Mouse (Mus musculus): ENCODE data around the gene Tmprss13. TPM values are rescaled to one million over a fixed set of nuclear protein-coding genes. Genes with fewer than 3 reads are reported as not detected.
A peak's percentile ranks its signal among the peaks of the same experiment; 100 is the strongest.

Tmprss13 gene
- polyA plus RNA-seq, 1 experiment from 2014 or later = not detected

DNA sequence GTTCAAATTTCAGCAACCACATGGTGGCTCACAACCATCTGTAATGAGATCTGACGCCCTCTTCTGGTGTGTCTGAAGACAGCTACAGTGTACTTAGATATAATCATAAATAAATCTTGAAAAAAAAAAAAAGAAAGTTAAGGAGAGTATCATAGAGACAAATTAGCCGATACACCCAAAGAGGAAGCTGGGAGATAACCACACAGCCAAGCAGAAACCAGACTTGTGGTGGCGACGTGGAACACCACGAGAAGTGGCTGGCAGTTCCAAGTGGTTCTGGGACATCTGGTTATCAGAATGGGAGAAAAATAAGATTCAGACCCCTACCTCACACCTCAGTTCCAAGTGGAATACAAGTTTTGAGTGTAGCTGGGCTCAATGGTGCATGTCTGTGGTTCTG is 67.8 kb downstream of the Tmprss13 start:
- Histone ChIP-seq H3K27me3 (ENCODE audit: control insufficient read depth, insufficient read depth, low read depth, low read length) (no peaks in the 10 kb centered on the region), H3K4me2 (ENCODE audit: low read length) (no peak overlapping the region), H3K9ac (ENCODE audit: low read depth, low read length) (no peak overlapping the region), H3K4me1 (ENCODE audit: control insufficient read depth, insufficient read depth, low read length) (peaks cover 3% of the 10 kb centered on the region; the same call in 1 of the 2 replicates), H3K27ac (ENCODE audit: low read length) (no peak overlapping the region), H3K4me3 (ENCODE audit: low read depth, low read length) (no peak overlapping the region), H3K9me3 (replicated peaks; ENCODE audit: control insufficient read depth, low read length, poor library complexity, severe bottlenecking) (no peaks in the 10 kb centered on the region), H3K36me3 (ENCODE audit: control insufficient read depth, insufficient read depth, low read length) (no peaks in the 10 kb centered on the region)
- WGBS = 86% methylated on average over 5 of the region's 5 CpGs
- no peak for ATAC-seq

GRCm38 (mm10) chr9:45388385-45388994 is 69.6 kb downstream of the Tmprss13 start:
- Histone ChIP-seq H3K4me1 (ENCODE audit: control insufficient read depth, insufficient read depth, low read length) (no peaks in the 10 kb centered on the region), H3K36me3 (ENCODE audit: control insufficient read depth, insufficient read depth, low read length) (peaks cover 6% of the 10 kb centered on the region), H3K4me3 (ENCODE audit: low read depth, low read length) (no peak overlapping the region), H3K27me3 (ENCODE audit: control insufficient read depth, insufficient read depth, low read depth, low read length) (no peaks in the 10 kb centered on the region), H3K9me3 (replicated peaks; ENCODE audit: control insufficient read depth, low read length, poor library complexity, severe bottlenecking) (no peaks in the 10 kb centered on the region), H3K27ac (ENCODE audit: low read length) (no peak overlapping the region), H3K4me2 (ENCODE audit: low read length) (no peak overlapping the region), H3K9ac (ENCODE audit: low read depth, low read length) (no peak overlapping the region)
- 43% methylated on average over 12 of the region's 12 CpGs for WGBS
- peak; percentile 84 for ATAC-seq

DNA sequence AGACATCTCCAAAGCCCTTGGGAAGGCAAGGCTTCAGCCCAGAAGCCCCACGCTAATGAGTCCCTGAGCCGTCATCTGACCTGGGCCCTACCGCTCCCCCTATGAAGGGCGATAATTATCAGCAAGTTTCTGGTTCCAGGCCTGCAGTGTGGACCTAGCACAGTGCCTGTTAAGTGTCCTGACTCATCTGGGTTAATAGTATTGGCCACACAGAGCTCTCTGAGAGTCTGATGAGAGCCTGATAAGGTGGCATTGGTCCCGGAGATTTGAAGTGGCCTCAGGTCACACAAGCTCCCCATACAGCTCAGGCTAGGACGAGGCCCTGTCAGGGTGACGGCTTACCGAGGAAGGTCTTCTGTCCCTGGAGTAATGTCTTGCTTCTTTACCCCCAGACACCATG is 70.7 kb downstream of the Tmprss13 start:
- ATAC-seq = no peak
- Histone ChIP-seq H3K9me3 (replicated peaks; ENCODE audit: control insufficient read depth, low read length, poor library complexity, severe bottlenecking) (no peaks in the 10 kb centered on the region), H3K4me1 (ENCODE audit: control insufficient read depth, insufficient read depth, low read length) (no peaks in the 10 kb centered on the region), H3K27me3 (ENCODE audit: control insufficient read depth, insufficient read depth, low read depth, low read length) (no peaks in the 10 kb centered on the region), H3K36me3 (ENCODE audit: control insufficient read depth, insufficient read depth, low read length) (peaks cover 12% of the 10 kb centered on the region), H3K4me2 (ENCODE audit: low read length) (no peak overlapping the region), H3K4me3 (ENCODE audit: low read depth, low read length) (no peak overlapping the region), H3K27ac (ENCODE audit: low read length) (no peak overlapping the region), H3K9ac (ENCODE audit: low read depth, low read length) (no peak overlapping the region)
- 89% methylated on average over 8 of the region's 8 CpGs for WGBS

- H3K4me3 ChIP-seq (ENCODE audit: low read depth, low read length) = no peak overlapping the region
- H3K27me3 ChIP-seq (ENCODE audit: control insufficient read depth, insufficient read depth, low read depth, low read length) = no peaks in the 10 kb centered on the region
- ATAC-seq = no peak
- no peak overlapping the region for H3K4me2 ChIP-seq (ENCODE audit: low read length)
- no peak overlapping the region for H3K27ac ChIP-seq (ENCODE audit: low read length)
- peaks cover 14% of the 10 kb centered on the region for H3K36me3 ChIP-seq (ENCODE audit: control insufficient read depth, insufficient read depth, low read length)
- no peak overlapping the region for H3K9ac ChIP-seq (ENCODE audit: low read depth, low read length)
- WGBS = 77% methylated on average over 7 of the region's 7 CpGs
- H3K9me3 ChIP-seq (replicated peaks; ENCODE audit: control insufficient read depth, low read length, poor library complexity, severe bottlenecking) = no peaks in the 10 kb centered on the region
- H3K4me1 ChIP-seq (ENCODE audit: control insufficient read depth, insufficient read depth, low read length) = no peaks in the 10 kb centered on the region
Observed at GRCm38 (mm10) chr9:45391299-45391698, 72.4 kb downstream of the Tmprss13 start.

DNA sequence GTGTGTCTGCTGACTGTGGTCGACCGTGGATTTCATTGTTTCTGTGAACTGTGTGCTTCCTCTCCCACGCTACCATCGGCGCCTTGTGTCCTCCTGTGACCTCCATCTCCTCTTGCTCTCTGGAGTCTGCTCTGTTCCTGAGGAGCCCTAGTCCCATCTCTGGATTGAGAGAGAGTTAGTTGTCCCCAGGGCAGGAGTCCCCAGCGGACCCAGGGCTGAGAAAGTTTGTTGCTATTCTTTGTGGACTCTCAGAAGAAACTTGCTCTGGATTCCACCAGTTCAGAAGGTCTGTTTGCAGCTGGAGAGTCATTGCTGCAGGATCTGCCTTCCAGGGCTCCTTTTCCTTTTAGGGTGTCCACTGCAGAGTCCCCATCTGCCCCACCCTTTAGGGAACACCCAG is 76.3 kb downstream of the Tmprss13 start:
- Histone ChIP-seq H3K9ac (ENCODE audit: low read depth, low read length) (no peak overlapping the region), H3K27me3 (ENCODE audit: control insufficient read depth, insufficient read depth, low read depth, low read length) (no peaks in the 10 kb centered on the region), H3K9me3 (replicated peaks; ENCODE audit: control insufficient read depth, low read length, poor library complexity, severe bottlenecking) (no peaks in the 10 kb centered on the region), H3K36me3 (ENCODE audit: control insufficient read depth, insufficient read depth, low read length) (peaks cover 14% of the 10 kb centered on the region), H3K4me2 (ENCODE audit: low read length) (no peak overlapping the region), H3K4me1 (ENCODE audit: control insufficient read depth, insufficient read depth, low read length) (no peaks in the 10 kb centered on the region), H3K27ac (ENCODE audit: low read length) (no peak overlapping the region), H3K4me3 (ENCODE audit: low read depth, low read length) (no peak overlapping the region)
- ATAC-seq = no peak
- 97% methylated on average over 6 of the region's 6 CpGs for WGBS

DNA sequence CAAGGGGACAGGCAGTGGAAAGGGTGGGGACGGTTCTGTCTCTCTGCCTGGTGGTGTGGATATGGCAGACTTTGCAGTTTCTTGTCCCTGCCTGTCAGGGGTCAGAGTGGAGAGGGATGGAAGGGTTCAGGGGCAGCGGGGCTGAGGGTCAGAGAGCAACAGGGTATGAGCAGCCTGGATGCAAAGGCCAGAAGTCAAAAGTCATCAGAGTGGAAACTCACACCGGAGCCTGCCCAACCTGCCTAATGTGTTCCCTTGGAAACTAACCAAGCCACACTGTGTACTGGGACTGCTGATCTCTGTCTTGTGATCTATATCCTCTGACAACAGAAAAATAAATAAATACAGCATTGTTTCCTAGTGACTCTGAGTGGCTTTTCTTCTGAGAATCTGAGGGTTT is 76.9 kb downstream of the Tmprss13 start:
- H3K4me3 ChIP-seq (ENCODE audit: low read depth, low read length) = no peak overlapping the region
- H3K9ac ChIP-seq (ENCODE audit: low read depth, low read length) = no peak overlapping the region
- H3K36me3 ChIP-seq (ENCODE audit: control insufficient read depth, insufficient read depth, low read length) = peaks cover 14% of the 10 kb centered on the region
- no peak overlapping the region for H3K27ac ChIP-seq (ENCODE audit: low read length)
- no peak overlapping the region for H3K4me2 ChIP-seq (ENCODE audit: low read length)
- H3K4me1 ChIP-seq (ENCODE audit: control insufficient read depth, insufficient read depth, low read length) = no peaks in the 10 kb centered on the region
- ATAC-seq = no peak
- H3K27me3 ChIP-seq (ENCODE audit: control insufficient read depth, insufficient read depth, low read depth, low read length) = no peaks in the 10 kb centered on the region
- WGBS = 62% methylated on average over 3 of the region's 3 CpGs
- H3K9me3 ChIP-seq (replicated peaks; ENCODE audit: control insufficient read depth, low read length, poor library complexity, severe bottlenecking) = no peaks in the 10 kb centered on the region

Other genes with a start within 250 kb of the Tmprss13 start
- 0.29 and 0.32 TPM in 2 replicates for gene Jaml, start 239.9 kb upstream of the Tmprss13 start, polyA plus RNA-seq (2015; fragmentation: Nextera tagmentation; extraction: Ambion mirVana)
- gene Scn2b, start 201.3 kb upstream of the Tmprss13 start, polyA plus RNA-seq (2015; fragmentation: Nextera tagmentation; extraction: Ambion mirVana) = 10.0 and 11.3 TPM in 2 replicates
- gene Scn4b, start 180.7 kb upstream of the Tmprss13 start, polyA plus RNA-seq (2015; fragmentation: Nextera tagmentation; extraction: Ambion mirVana) = 0.28 and 0.31 TPM in 2 replicates
- gene BC049352, start 137.1 kb upstream of the Tmprss13 start, polyA plus RNA-seq (2015; fragmentation: Nextera tagmentation; extraction: Ambion mirVana) = 0.12 and 0.18 TPM in 2 replicates
- gene Tmprss4, start 115.0 kb upstream of the Tmprss13 start, polyA plus RNA-seq (2015; fragmentation: Nextera tagmentation; extraction: Ambion mirVana) = not detected in 2 replicates
- 0.48 and 0.64 TPM in 2 replicates for gene Il10ra, start 50.0 kb upstream of the Tmprss13 start, polyA plus RNA-seq (2015; fragmentation: Nextera tagmentation; extraction: Ambion mirVana)
- 722 and 817 TPM in 2 replicates for gene Fxyd6, start 51.1 kb downstream of the Tmprss13 start, polyA plus RNA-seq (2015; fragmentation: Nextera tagmentation; extraction: Ambion mirVana)
- gene Fxyd2, start 80.6 kb downstream of the Tmprss13 start, polyA plus RNA-seq (2015; fragmentation: Nextera tagmentation; extraction: Ambion mirVana) = 10.8 and 14.3 TPM in 2 replicates
- 17.9 and 20.6 TPM in 2 replicates for gene Dscaml1, start 107.5 kb downstream of the Tmprss13 start, polyA plus RNA-seq (2015; fragmentation: Nextera tagmentation; extraction: Ambion mirVana)